Mouse (Mus musculus) kidney, embryonic 15.5 days (tissue): ENCODE data around the gene Mterf2. TPM values are rescaled to one million over a fixed set of nuclear protein-coding genes. Genes with fewer than 3 reads are reported as not detected.

Source experiments
- ATAC-seq: fragments of 200-750 bp; cut with Nextera tagmentation; replicated peaks from 2 replicates; pipeline ENCODE4 v1.8.0; 2017; ENCODE audit warnings: moderate TSS enrichment; ENCODE audit not compliant: low FRiP score
- H3K27ac ChIP-seq: fragments of 300-500 bp; sonication (generic); 2 replicates; pipeline ENCODE4 v1.5.1; 2015; ENCODE audit warnings: mild to moderate bottlenecking, inconsistent platforms
- H3K27me3 ChIP-seq: fragments of 300-500 bp; sonication (generic); 2 replicates; pipeline ENCODE4 v1.6.1; 2015; ENCODE audit warnings: inconsistent platforms
- H3K36me3 ChIP-seq: fragments of 300-500 bp; sonication (generic); 2 replicates; pipeline ENCODE4 v1.6.1; 2015; ENCODE audit warnings: inconsistent platforms
- H3K4me1 ChIP-seq: fragments of 300-500 bp; sonication (generic); 2 replicates; pipeline ENCODE4 v1.6.1; 2015; ENCODE audit warnings: inconsistent platforms
- H3K4me2 ChIP-seq: fragments of 300-500 bp; sonication (generic); 2 replicates; pipeline ENCODE4 v1.6.1; 2015; ENCODE audit warnings: moderate library complexity, mild to moderate bottlenecking, inconsistent platforms
- H3K4me3 ChIP-seq: fragments of 300-500 bp; sonication (generic); replicated peaks from 2 replicates; pipeline ENCODE4 v1.5.1; 2015; ENCODE audit warnings: mild to moderate bottlenecking, inconsistent platforms
- H3K9ac ChIP-seq: fragments of 300-500 bp; sonication (generic); 2 replicates; pipeline ENCODE4 v1.6.1; 2015; ENCODE audit warnings: mild to moderate bottlenecking, inconsistent platforms
- H3K9me3 ChIP-seq: fragments of 300-500 bp; sonication (generic); replicated peaks from 2 replicates; pipeline ENCODE4 v1.6.1; 2016; ENCODE audit warnings: inconsistent platforms
- WGBS: fragments of 180-500 bp; shearing (Covaris S2); methylation state at CpG from one replicate; pipeline ENCODE4 v1.1.7; 2015; ENCODE audit warnings: mixed read lengths; 5-methylcytosine and 5-hydroxymethylcytosine counted together
- polyA plus RNA-seq: library from polyadenylated mRNA; unstranded; fragments of >200 nt; fragmentation: Nextera tagmentation; extraction: Ambion mirVana; gene quantifications from 2 replicates; pipeline ENCODE4 v1.2.1, GENCODE M21; 2015

Mterf2 gene
- polyA plus RNA-seq, 1 experiment from 2014 or later: 14.9 TPM

DNA sequence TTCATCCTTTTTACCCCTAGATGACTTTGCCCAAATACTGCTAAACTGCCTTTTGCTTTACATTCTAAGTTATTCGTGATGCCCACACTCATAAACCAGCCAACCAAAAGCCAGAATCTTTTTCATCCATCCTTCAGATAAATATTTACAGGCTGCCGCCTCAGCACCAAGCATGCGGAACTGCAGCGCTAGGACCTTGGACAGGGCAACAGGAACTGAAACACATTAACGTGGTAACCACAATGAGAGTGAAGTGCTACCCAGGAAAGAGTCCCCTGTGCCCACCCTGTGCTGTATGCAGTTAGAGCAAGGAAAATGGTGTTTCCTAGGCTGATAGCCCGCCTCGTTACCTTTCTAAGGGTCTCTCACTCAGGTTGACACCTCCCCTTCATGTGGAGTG is 626 bp upstream of the Mterf2 start:
- ATAC-seq: peak; percentile 61
- 17% methylated on average over 7 of the region's 7 CpGs for WGBS
- Histone ChIP-seq H3K4me2 (peak overlapping the region; percentile 79), H3K27me3 (no peaks in the 10 kb centered on the region), H3K9ac (no peak overlapping the region), H3K36me3 (peaks cover 21% of the 10 kb centered on the region), H3K9me3 (no peaks in the 10 kb centered on the region), H3K4me1 (peaks cover 17% of the 10 kb centered on the region), H3K27ac (peak overlapping the region; percentile 71), H3K4me3 (peak overlapping the region; percentile 64)

DNA sequence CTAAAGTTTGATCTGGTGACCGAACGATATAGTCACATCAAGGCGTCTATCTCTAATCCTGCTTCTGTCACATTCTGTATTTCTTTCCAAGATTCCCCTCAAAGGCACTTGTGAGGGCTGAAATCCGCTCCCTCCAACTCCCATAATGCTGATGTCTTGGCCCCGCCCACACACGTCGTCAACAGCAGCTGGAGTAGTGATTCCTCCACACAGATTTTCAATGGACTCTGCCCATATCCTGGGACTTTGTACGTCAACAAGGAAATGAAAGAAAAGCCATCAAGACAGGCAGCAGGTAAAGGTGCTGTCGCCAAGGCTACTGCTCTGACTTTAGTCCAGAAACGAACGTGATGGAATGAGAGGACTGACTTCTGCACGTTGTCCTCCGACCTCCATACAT is 2.6 kb downstream of the Mterf2 start:
- H3K4me3 ChIP-seq: no peak overlapping the region
- H3K9me3 ChIP-seq: no peaks in the 10 kb centered on the region
- H3K27me3 ChIP-seq: no peaks in the 10 kb centered on the region
- H3K36me3 ChIP-seq: peaks cover 40% of the 10 kb centered on the region
- no peak overlapping the region for H3K9ac ChIP-seq
- H3K4me2 ChIP-seq: no peak overlapping the region
- H3K27ac ChIP-seq: no peak overlapping the region
- 86% methylated on average over 13 of the region's 13 CpGs for WGBS
- ATAC-seq: no peak
- peaks cover 17% of the 10 kb centered on the region for H3K4me1 ChIP-seq

DNA sequence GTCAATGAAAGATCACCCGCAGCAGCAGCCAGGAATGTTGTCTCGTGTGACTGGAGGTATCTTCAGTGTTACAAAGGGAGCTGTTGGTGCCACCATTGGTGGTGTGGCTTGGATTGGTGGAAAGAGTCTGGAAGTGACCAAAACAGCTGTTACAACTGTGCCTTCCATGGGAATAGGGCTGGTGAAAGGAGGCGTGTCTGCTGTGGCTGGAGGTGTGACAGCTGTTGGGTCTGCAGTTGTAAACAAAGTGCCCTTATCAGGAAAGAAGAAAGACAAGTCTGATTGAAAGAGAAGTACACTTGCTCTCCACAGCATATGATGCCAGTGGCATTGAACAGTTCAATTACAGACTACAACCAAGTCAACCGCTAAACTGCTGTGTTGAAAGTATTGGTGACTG is 13.4 kb downstream of the Mterf2 start:
- no peak overlapping the region for H3K4me2 ChIP-seq
- H3K36me3 ChIP-seq: peaks cover 57% of the 10 kb centered on the region
- H3K4me1 ChIP-seq: no peaks in the 10 kb centered on the region
- H3K9ac ChIP-seq: no peak overlapping the region
- ATAC-seq: no peak
- no peaks in the 10 kb centered on the region for H3K27me3 ChIP-seq
- H3K9me3 ChIP-seq: no peaks in the 10 kb centered on the region
- no peak overlapping the region for H3K27ac ChIP-seq
- 83% methylated on average over 4 of the region's 4 CpGs for WGBS
- H3K4me3 ChIP-seq: no peak overlapping the region

DNA sequence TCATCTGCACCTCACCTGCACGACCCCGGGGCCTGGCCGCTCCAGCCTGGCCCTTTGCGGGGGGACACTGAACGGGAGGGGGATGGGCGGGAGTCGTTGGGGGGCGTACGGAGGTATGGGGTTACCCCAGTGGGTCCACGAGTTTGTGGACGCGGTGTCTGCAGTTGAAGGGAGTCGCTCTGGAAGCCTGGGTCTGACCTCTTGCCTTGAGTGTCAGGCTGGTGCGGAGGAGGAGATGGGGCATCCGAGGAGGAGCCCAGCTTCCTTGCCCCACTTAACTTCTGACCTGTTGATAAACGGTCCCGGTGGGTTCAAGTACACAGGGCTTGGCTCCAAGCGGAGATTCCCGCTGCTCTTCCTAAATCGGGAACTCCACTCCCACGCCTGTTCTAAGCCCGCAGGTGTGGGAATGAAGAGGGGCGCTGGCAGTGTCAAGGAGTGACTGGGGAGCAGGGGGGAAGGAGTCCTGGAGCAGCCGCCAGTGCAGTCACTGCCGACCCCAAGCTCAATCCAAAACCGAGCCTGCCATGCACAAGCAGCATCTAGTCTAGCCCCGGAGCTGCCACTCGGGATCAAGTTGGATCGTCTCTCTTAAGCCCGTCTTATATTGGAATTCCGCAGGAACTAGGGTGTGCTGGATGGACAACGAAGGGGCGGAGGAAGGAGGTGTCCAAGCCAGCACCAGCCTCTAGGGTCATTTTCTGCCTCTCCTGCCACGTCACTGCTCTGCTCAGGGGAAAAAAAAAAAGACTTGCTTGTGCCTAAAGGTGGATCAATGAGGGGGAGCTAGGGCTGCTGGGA is 24.5 kb downstream of the Mterf2 start:
- H3K4me3 ChIP-seq: peak overlapping the region; percentile 96
- peak overlapping the region; percentile 90 for H3K27ac ChIP-seq
- peaks cover 18% of the 10 kb centered on the region for H3K4me1 ChIP-seq
- under 1% methylated on average over 34 of the region's 34 CpGs for WGBS
- ATAC-seq: peak; percentile 64; the same call in 1 of the 2 replicates
- H3K4me2 ChIP-seq: peak overlapping the region; percentile 88
- no peaks in the 10 kb centered on the region for H3K27me3 ChIP-seq
- H3K36me3 ChIP-seq: no peaks in the 10 kb centered on the region
- H3K9ac ChIP-seq: peak overlapping the region; percentile 98
- no peaks in the 10 kb centered on the region for H3K9me3 ChIP-seq

DNA sequence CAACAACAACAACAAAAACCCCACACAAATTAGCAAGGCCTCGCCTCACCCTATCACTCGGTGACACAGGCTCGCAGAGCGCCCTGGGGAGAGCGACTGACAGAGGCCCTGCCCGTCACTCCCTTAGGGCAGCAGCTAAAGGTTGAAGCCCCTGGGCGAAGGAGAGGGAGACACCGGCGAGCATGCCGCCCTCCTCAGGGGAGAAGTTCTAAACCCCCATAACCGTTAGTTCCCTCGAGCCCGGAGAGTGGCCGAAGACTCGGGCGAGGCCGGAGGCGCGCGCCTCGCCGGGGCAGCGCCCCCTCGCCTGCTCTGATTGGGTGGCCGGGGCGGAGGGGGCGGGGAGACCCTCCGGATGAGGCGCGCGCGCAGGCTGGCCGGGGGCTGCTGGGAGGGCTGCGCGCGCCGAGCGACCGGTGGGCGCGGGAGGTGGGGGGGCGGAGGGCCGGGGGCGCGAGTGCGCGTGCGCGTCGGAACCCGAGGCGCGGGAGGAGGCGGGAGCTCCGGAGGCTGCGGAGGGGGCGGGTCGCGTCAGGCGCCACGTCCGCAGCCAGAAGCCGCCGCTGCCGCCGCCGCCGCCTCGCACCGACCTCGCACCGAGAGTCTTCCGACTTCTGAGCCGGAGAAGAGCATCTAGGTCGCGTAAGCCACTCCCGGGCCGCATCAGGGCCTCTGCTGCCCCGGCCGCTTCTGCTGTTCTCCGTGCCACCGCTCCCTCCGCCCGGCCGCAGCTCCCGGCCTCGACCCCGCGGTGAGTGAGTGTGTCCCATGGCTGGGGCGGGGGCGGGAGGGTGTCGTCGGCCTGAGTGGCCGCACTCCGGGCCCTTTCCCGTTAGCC is 25.4 kb downstream of the Mterf2 start, which contains the start of the genes Fhl4 and Tmem263:
Gene Fhl4, minus strand, starts transcription at position 249 of the 838 bp plus-strand sequence.
Gene Tmem263, plus strand, starts transcription at position 381 of the 838 bp plus-strand sequence.
- peaks cover 18% of the 10 kb centered on the region for H3K4me1 ChIP-seq
- H3K4me3 ChIP-seq: peak within 1 kb of the TSS; percentile 96
- H3K9ac ChIP-seq: peak within 1 kb of the TSS; percentile 98
- ATAC-seq: peak; percentile 97
- under 1% methylated on average over 85 of the region's 96 CpGs for WGBS
- peak within 1 kb of the TSS; percentile 88 for H3K4me2 ChIP-seq
- H3K27me3 ChIP-seq: no peaks in the 10 kb centered on the region
- H3K9me3 ChIP-seq: no peaks in the 10 kb centered on the region
- no peaks in the 10 kb centered on the region for H3K36me3 ChIP-seq
- peak within 1 kb of the TSS; percentile 90 for H3K27ac ChIP-seq

DNA sequence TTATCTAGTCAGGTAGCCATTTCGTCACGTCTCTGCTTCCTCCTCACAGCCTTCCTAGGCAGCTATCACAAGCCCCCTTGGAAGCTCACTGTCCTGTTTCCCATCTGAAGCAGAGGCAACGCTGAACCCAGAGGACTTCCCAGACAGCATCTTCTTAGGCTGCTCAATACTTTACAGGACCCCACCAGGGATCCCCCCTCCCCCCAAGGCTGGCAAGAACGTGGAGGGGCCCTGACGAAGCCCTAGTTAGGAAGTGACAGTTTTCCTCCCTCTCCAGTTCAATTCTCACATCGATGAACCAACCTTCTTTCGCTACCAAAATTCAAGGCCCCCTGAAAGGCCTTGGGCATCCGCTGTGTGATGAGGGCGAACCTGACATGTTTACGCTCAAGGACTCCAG is 26.0 kb downstream of the Mterf2 start:
- H3K4me3 ChIP-seq: peak overlapping the region; percentile 96
- no peaks in the 10 kb centered on the region for H3K9me3 ChIP-seq
- no peaks in the 10 kb centered on the region for H3K27me3 ChIP-seq
- H3K4me2 ChIP-seq: peak overlapping the region; percentile 88
- peak; percentile 38 for ATAC-seq
- H3K9ac ChIP-seq: peak overlapping the region; percentile 98
- 2% methylated on average over 10 of the region's 10 CpGs for WGBS
- peaks cover 18% of the 10 kb centered on the region for H3K4me1 ChIP-seq
- peak overlapping the region; percentile 82 for H3K27ac ChIP-seq
- H3K36me3 ChIP-seq: no peaks in the 10 kb centered on the region

DNA sequence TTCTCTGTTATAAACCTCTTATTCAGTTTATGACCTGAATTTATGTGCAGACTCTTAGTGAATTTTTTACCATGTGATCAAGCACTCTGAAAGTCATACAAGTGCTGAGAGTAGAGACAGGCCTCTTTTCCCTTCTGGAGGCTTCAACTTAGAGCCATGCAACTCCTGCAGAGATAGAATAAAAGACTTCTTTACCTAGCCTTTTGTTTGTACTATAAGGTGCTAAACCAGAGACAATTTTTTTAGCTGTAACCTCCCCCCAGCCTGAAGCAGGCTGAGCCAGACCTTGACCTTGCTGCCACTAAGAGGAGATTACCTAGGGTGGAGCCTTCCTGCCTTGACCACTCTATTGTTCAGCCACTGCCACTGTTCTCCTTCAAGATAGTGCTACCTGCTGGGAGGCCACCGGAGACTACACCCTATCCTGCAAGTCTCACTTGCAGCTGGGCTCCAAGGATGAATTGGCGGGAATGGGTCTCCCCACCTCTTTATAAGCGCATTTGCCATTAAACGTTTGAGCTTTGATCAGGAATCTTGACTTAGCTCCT is 56.1 kb downstream of the Mterf2 start:
- no peak overlapping the region for H3K4me2 ChIP-seq
- no peaks in the 10 kb centered on the region for H3K36me3 ChIP-seq
- no peak overlapping the region for H3K9ac ChIP-seq
- no peaks in the 10 kb centered on the region for H3K27me3 ChIP-seq
- H3K27ac ChIP-seq: no peak overlapping the region
- ATAC-seq: no peak
- no peak overlapping the region for H3K4me3 ChIP-seq
- H3K9me3 ChIP-seq: no peaks in the 10 kb centered on the region
- H3K4me1 ChIP-seq: no peaks in the 10 kb centered on the region
- WGBS: 61% methylated on average over 4 of the region's 4 CpGs

Other genes with a start within 250 kb of the Mterf2 start
- gene Ric8b, start 210.4 kb downstream of the Mterf2 start, polyA plus RNA-seq: 22.1 and 23.3 TPM in 2 replicates
- 0.68 and 0.99 TPM in 2 replicates for gene Fhl4, start 25.5 kb downstream of the Mterf2 start, polyA plus RNA-seq
- gene Tmem263, start 25.4 kb downstream of the Mterf2 start, polyA plus RNA-seq: 80.4 and 82.5 TPM in 2 replicates
- gene Cry1, start 57.0 kb upstream of the Mterf2 start, polyA plus RNA-seq: 31.0 and 32.9 TPM in 2 replicates